Mouse (Mus musculus) liver, adult 2 months (tissue): ENCODE results near the gene Nfat5.

ENCODE experiments used
- CTCF ChIP-seq: fragments of 200-500 bp; IDR thresholded peaks from 2 replicates; pipeline ENCODE4 v1.5.1; 2011; ENCODE audit warnings: low read depth, low read length, control low read depth
- POLR2A ChIP-seq: fragments of 200-500 bp; IDR thresholded peaks from 2 replicates; pipeline ENCODE4 v1.6.1; 2011; ENCODE audit warnings: low read length, control low read depth; ENCODE audit not compliant: insufficient read depth; ENCODE audit errors: extremely low read depth

GRCm38 (mm10) chr8:107399495-107399894 lies 106.2 kb downstream of the Nfat5 start:
- TF ChIP-seq CTCF (no peak), POLR2A (no peak)
